Mouse (Mus musculus) hindbrain, embryonic 12.5 days (tissue): ENCODE measurements around the gene Ank. TPM values are rescaled to one million over a fixed set of nuclear protein-coding genes. Genes with fewer than 3 reads are reported as not detected.
A peak's percentile ranks its signal among the peaks of the same experiment; 100 is the strongest.

Experiments used
- ATAC-seq: fragments of 200-750 bp; cut with Nextera tagmentation; 2 replicates; pipeline ENCODE4 v1.8.0; 2017; ENCODE audit warnings: moderate TSS enrichment; ENCODE audit not compliant: low FRiP score
- H3K27ac ChIP-seq: fragments of 300-500 bp; sonication (generic); 2 replicates; pipeline ENCODE4 v1.5.1; 2016; ENCODE audit warnings: mild to moderate bottlenecking
- H3K27me3 ChIP-seq: fragments of 300-500 bp; sonication (generic); 2 replicates; pipeline ENCODE4 v1.6.1; 2016; ENCODE audit warnings: mild to moderate bottlenecking
- H3K36me3 ChIP-seq: fragments of 300-500 bp; sonication (generic); 2 replicates; pipeline ENCODE4 v1.6.1; 2016; ENCODE audit warnings: mild to moderate bottlenecking
- H3K4me1 ChIP-seq: fragments of 300-500 bp; sonication (generic); 2 replicates; pipeline ENCODE4 v1.6.1; 2016
- H3K4me2 ChIP-seq: fragments of 300-500 bp; sonication (generic); replicated peaks from 2 replicates; pipeline ENCODE4 v1.6.1; 2016; ENCODE audit warnings: mild to moderate bottlenecking
- H3K4me3 ChIP-seq: fragments of 300-500 bp; sonication (generic); 2 replicates; pipeline ENCODE4 v1.5.1; 2016; ENCODE audit warnings: mild to moderate bottlenecking
- H3K9ac ChIP-seq: fragments of 300-500 bp; sonication (generic); 2 replicates; pipeline ENCODE4 v1.6.1; 2016; ENCODE audit warnings: mild to moderate bottlenecking, moderate library complexity
- H3K9me3 ChIP-seq: fragments of 300-500 bp; sonication (generic); replicated peaks from 2 replicates; pipeline ENCODE4 v1.6.1; 2016; ENCODE audit warnings: mild to moderate bottlenecking
- WGBS: fragments of 180-500 bp; shearing (Covaris S2); methylation state at CpG from one replicate; pipeline ENCODE4 v1.1.7; 2016; 5-methylcytosine and 5-hydroxymethylcytosine counted together
- polyA plus RNA-seq: library from polyadenylated mRNA; unstranded; fragments of >200 nt; fragmentation: Nextera tagmentation; extraction: Ambion mirVana; gene quantifications from 2 replicates; pipeline ENCODE4 v1.2.1, GENCODE M21; 2016

The Ank gene
- polyA plus RNA-seq, 1 experiment from 2014 or later = 15.2 TPM

GRCm38 (mm10) chr15:27503801-27504730 is 37.6 kb downstream of the Ank start:
- ATAC-seq = no peak
- no peaks in the 10 kb centered on the region for H3K9me3 ChIP-seq
- H3K27me3 ChIP-seq = no peaks in the 10 kb centered on the region
- no peak overlapping the region for H3K9ac ChIP-seq
- peaks cover 21% of the 10 kb centered on the region for H3K4me1 ChIP-seq
- H3K4me2 ChIP-seq = no peak overlapping the region
- H3K4me3 ChIP-seq = no peak overlapping the region
- H3K27ac ChIP-seq = 0 out of 2 replicates have a peak overlapping the region, but pooled peaks have one; percentile 17
- WGBS = 73% methylated on average over 20 of the region's 20 CpGs
- H3K36me3 ChIP-seq = no peaks in the 10 kb centered on the region

DNA sequence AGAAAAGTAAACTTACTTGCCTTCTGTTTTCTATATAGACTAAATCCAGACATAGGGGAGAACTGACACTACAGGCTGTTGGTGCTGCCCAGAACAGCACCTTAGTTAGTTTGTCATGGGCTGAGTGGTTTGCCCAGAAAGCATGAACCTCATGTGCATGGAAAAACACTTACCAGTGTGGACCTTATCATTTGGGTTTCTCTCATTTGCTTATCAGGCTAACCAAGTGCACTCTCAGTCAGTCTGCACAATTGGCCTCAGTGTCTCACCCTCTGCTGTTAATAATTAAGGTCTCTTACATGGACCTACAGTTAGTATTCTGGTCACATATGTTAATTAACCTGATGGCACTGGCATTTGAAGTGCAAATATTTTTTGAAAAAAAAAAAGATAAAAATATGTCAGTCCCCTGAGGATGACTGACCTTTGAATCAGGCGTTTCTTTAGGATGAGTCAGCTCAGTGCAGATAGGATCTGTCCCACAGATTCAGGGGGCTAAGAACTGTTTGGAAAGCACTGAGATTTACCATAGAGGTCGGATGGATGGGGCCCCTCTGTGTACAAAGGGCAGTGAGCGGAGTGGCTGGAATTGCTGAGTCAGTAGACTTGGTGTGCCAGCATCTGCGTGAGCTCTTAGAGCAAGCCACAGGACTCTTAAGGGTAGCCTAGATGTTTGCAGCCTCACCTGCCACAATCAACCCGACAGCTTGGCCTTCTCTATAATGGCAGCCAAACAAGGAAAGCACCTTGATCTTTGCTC is 39.8 kb downstream of the Ank start:
- Histone ChIP-seq H3K27me3 (no peaks in the 10 kb centered on the region), H3K27ac (no peak overlapping the region)
- ATAC-seq = no peak

GRCm38 (mm10) chr15:27506893-27507596 is 40.6 kb downstream of the Ank start:
- H3K27me3 ChIP-seq = no peaks in the 10 kb centered on the region
- H3K4me3 ChIP-seq = no peak overlapping the region
- no peak overlapping the region for H3K27ac ChIP-seq
- H3K9ac ChIP-seq = no peak overlapping the region
- ATAC-seq = no peak
- peaks cover 21% of the 10 kb centered on the region for H3K4me1 ChIP-seq
- no peaks in the 10 kb centered on the region for H3K36me3 ChIP-seq
- no peaks in the 10 kb centered on the region for H3K9me3 ChIP-seq
- 91% methylated on average over 15 of the region's 15 CpGs for WGBS
- H3K4me2 ChIP-seq = no peak overlapping the region

More for the DNA sequence above, 39.8 kb downstream of the Ank start:
- 60% methylated on average over 5 of the region's 5 CpGs for WGBS
- H3K9ac ChIP-seq = no peak overlapping the region
- H3K4me1 ChIP-seq = peaks cover 21% of the 10 kb centered on the region
- no peak overlapping the region for H3K4me2 ChIP-seq
- H3K4me3 ChIP-seq = no peak overlapping the region
- no peaks in the 10 kb centered on the region for H3K36me3 ChIP-seq
- no peaks in the 10 kb centered on the region for H3K9me3 ChIP-seq

DNA sequence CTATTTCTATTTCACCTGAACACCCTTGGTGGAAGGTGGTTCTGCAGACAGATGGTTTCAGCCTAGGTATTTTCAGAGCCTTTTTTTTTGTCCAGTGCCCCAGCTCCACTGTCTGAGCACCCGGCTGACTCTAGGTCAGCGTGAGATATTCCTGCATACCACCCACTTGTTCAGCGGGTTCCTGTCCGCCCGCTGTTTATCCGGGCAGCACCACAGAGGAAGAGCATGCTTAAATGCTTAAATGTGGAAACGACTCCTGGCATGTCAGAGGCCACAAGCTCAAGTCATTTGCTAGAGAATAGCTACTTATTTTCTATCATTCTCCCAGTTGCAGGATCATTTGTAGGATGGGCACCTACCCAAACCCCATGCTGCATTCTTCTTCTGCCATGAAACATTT is 41.7 kb downstream of the Ank start:
- peaks cover 16% of the 10 kb centered on the region for H3K4me1 ChIP-seq
- H3K27me3 ChIP-seq = no peaks in the 10 kb centered on the region
- no peak overlapping the region for H3K4me3 ChIP-seq
- no peaks in the 10 kb centered on the region for H3K9me3 ChIP-seq
- H3K4me2 ChIP-seq = no peak overlapping the region
- no peaks in the 10 kb centered on the region for H3K36me3 ChIP-seq
- H3K9ac ChIP-seq = no peak overlapping the region
- H3K27ac ChIP-seq = no peak overlapping the region
- no peak for ATAC-seq
- WGBS = 92% methylated on average over 7 of the region's 7 CpGs

- no peaks in the 10 kb centered on the region for H3K27me3 ChIP-seq
- no peak overlapping the region for H3K4me3 ChIP-seq
- H3K4me1 ChIP-seq = peaks cover 15% of the 10 kb centered on the region
- no peak for ATAC-seq
- no peaks in the 10 kb centered on the region for H3K9me3 ChIP-seq
- no peaks in the 10 kb centered on the region for H3K36me3 ChIP-seq
- H3K27ac ChIP-seq = no peak overlapping the region
- H3K4me2 ChIP-seq = no peak overlapping the region
- WGBS = 95% methylated on average over 17 of the region's 17 CpGs
- no peak overlapping the region for H3K9ac ChIP-seq
Measured at GRCm38 (mm10) chr15:27508982-27509381, 42.5 kb downstream of the Ank start.

GRCm38 (mm10) chr15:27516927-27517326 is 50.5 kb downstream of the Ank start:
- Histone ChIP-seq H3K4me1 (peaks cover 15% of the 10 kb centered on the region), H3K27ac (no peak overlapping the region), H3K9ac (no peak overlapping the region), H3K4me3 (no peak overlapping the region), H3K36me3 (no peaks in the 10 kb centered on the region), H3K4me2 (no peak overlapping the region), H3K9me3 (0 out of 2 replicates have a peak, but pooled peaks cover 5% of the 10 kb centered on the region), H3K27me3 (no peaks in the 10 kb centered on the region)
- ATAC-seq = no peak
- 36% methylated on average over 1 of the region's 1 CpGs for WGBS

DNA sequence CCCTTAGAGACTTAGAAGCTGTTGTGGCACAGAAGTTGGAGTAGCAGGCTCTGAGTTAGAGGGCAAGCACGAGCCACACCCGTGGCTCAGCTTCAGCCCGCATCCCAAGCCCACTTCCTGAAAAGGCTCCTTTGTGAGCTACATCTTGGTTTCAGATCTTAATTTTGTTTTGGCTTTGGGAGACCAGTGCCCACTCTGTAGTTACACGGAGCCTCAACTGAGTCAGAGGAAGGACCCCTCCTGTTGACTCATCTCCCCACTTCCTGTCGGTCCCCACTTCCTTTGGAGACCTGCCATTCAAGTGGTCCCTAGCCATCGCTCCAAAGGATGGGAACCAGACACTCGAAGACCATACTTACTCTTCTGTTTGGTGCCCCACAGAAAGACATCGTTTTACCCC is 51.5 kb downstream of the Ank start:
- no peak overlapping the region for H3K27ac ChIP-seq
- H3K27me3 ChIP-seq = no peaks in the 10 kb centered on the region
- no peaks in the 10 kb centered on the region for H3K36me3 ChIP-seq
- 0 out of 2 replicates have a peak, but pooled peaks cover 5% of the 10 kb centered on the region for H3K9me3 ChIP-seq
- no peak overlapping the region for H3K4me2 ChIP-seq
- 79% methylated on average over 8 of the region's 8 CpGs for WGBS
- no peak overlapping the region for H3K9ac ChIP-seq
- H3K4me3 ChIP-seq = no peak overlapping the region
- no peak for ATAC-seq
- H3K4me1 ChIP-seq = peaks cover 13% of the 10 kb centered on the region

GRCm38 (mm10) chr15:27519857-27520256 is 53.4 kb downstream of the Ank start:
- Histone ChIP-seq H3K9ac (no peak overlapping the region), H3K4me3 (no peak overlapping the region), H3K4me2 (no peak overlapping the region), H3K27me3 (no peaks in the 10 kb centered on the region), H3K4me1 (peaks cover 7% of the 10 kb centered on the region), H3K27ac (no peak overlapping the region), H3K9me3 (0 out of 2 replicates have a peak, but pooled peaks cover 5% of the 10 kb centered on the region), H3K36me3 (no peaks in the 10 kb centered on the region)
- 96% methylated on average over 7 of the region's 7 CpGs for WGBS
- ATAC-seq = no peak

- Histone ChIP-seq H3K27me3 (no peaks in the 10 kb centered on the region), H3K9ac (no peak overlapping the region), H3K9me3 (no peaks in the 10 kb centered on the region), H3K4me1 (no peaks in the 10 kb centered on the region), H3K4me2 (no peak overlapping the region), H3K36me3 (no peaks in the 10 kb centered on the region), H3K27ac (no peak overlapping the region), H3K4me3 (no peak overlapping the region)
- WGBS = 84% methylated on average over 12 of the region's 12 CpGs
- no peak for ATAC-seq
Measured at GRCm38 (mm10) chr15:27525233-27526005, 58.9 kb downstream of the Ank start.

GRCm38 (mm10) chr15:27528896-27529295 is 62.4 kb downstream of the Ank start:
- Histone ChIP-seq H3K36me3 (no peaks in the 10 kb centered on the region), H3K4me2 (no peak overlapping the region), H3K4me3 (no peak overlapping the region), H3K9ac (no peak overlapping the region), H3K9me3 (no peaks in the 10 kb centered on the region), H3K27me3 (no peaks in the 10 kb centered on the region), H3K27ac (no peak overlapping the region), H3K4me1 (no peaks in the 10 kb centered on the region)
- WGBS = 89% methylated on average over 4 of the region's 4 CpGs
- ATAC-seq = no peak

GRCm38 (mm10) chr15:27530023-27530422 is 63.5 kb downstream of the Ank start:
- 42% methylated on average over 4 of the region's 4 CpGs for WGBS
- ATAC-seq = no peak
- Histone ChIP-seq H3K4me3 (no peak overlapping the region), H3K36me3 (no peaks in the 10 kb centered on the region), H3K4me2 (no peak overlapping the region), H3K9ac (no peak overlapping the region), H3K9me3 (no peaks in the 10 kb centered on the region), H3K27me3 (no peaks in the 10 kb centered on the region), H3K27ac (no peak overlapping the region), H3K4me1 (no peaks in the 10 kb centered on the region)
